Mouse (Mus musculus) urinary bladder, postnatal 0 days (tissue): ENCODE measurements around the gene Serp1. TPM values are rescaled to one million over a fixed set of nuclear protein-coding genes. Genes with fewer than 3 reads are reported as not detected.

ENCODE experiments used
- polyA plus RNA-seq: library from polyadenylated mRNA; unstranded; fragments of >200 nt; fragmentation: Nextera tagmentation; extraction: Ambion mirVana; gene quantifications from 2 replicates; pipeline ENCODE4 v1.2.1, GENCODE M21; 2015

Gene Serp1
- 126 and 153 TPM in 2 replicates for polyA plus RNA-seq

DNA sequence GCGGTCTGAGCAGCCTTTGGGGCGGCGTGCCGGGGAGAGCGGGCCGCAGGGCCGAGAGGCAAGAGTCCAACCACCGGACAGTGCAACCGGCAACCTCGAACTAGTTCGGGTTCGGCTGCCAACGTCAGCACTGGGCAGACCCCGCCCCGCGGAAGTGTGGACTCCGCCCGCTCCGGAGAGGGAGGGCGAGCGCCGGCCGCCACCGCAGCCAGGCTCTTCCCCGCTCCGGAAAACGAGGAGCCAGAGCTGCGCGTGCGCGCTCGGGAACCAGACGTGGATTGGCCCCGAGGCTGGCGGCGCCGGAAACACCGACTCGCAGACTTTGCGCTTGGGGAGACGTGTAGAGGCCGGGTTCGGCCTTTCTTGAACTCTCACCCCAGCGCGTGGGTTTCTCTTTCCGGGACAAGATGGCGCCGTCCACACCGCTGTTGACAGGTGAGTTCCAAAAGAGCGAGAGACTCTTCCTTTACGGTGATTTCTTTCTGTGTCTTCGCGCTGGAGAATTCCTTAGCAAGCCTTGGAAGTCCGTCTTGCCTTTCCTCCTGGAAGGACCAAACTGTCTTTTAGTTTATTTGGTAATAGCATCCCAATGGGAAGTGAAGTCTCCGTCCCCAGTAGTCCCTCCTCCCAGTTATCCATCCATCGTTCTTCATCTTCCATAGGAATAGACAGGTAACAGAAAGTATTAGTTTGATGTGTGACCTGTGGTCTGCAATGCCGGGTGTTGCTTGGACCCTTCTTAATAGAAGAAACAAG lies at the start of gene Serp1, which contains the start of gene Eif2a:
Serp1 (minus strand) TSS at position 241 of the 756 bp plus-strand sequence.
Eif2a (plus strand) TSS at position 170 of the 756 bp plus-strand sequence.

Other genes with a start within 250 kb of the Serp1 start
- gene Tsc22d2, start 111.2 kb downstream of the Serp1 start, polyA plus RNA-seq, result 13.8 and 19.7 TPM in 2 replicates
- 29.4 and 34.0 TPM in 2 replicates for gene Eif2a, start 71 bp downstream of the Serp1 start, polyA plus RNA-seq
- 12.6 and 16.3 TPM in 2 replicates for gene Selenot, start 50.7 kb upstream of the Serp1 start, polyA plus RNA-seq
- gene Erich6, start 111.3 kb upstream of the Serp1 start, polyA plus RNA-seq, result not detected in 2 replicates
- 5.4 and 5.8 TPM in 2 replicates for gene Siah2, start 166.5 kb upstream of the Serp1 start, polyA plus RNA-seq